Mouse (Mus musculus) G1E-ER4 (cell line): ENCODE data around the gene Wars2. TPM values are rescaled to one million over a fixed set of nuclear protein-coding genes. Genes with fewer than 3 reads are reported as not detected.

ENCODE experiments used
- GATA1 ChIP-seq: IDR thresholded peaks from one replicate; pipeline ENCODE4 v1.8.0; 2012; ENCODE audit warnings: low read length, inconsistent platforms
- polyA plus RNA-seq: library from polyadenylated mRNA; stranded (reverse); fragments of >175 nt; gene quantifications from 2 replicates; pipeline ENCODE4 v1.2.3, GENCODE M21; 2012

The Wars2 gene
- polyA plus RNA-seq, 1 experiment: 0.39 TPM

DNA sequence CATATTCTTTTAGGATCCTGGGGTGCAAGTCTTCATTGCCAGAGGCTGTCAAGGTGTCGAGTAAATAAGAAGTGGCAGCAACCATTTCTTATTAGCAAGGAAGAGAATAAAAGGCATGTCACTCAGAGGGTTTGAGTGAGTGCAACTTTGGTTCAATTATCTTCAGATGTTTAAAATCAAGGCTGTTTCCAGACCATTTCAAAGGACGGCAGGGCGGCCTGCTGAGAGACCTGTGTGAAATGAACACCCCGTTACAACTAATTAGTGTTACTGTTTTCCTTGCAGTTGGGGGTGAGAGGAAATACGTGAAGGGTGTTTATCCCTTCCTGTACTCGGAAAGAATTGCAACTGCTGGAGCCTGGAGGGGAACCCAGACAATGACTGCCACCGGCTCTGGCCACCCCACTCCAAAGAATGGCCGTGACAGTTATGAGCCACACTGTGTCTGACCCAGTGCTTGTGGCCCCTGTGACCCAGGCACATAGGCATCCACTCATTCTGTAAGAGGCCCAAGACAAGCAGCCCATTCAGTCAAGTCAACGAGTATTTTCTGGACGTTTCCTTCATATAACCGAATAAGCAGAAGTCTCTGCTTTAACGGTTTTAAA is 137.2 kb downstream of the Wars2 start:
- TF ChIP-seq GATA1: no peak

DNA sequence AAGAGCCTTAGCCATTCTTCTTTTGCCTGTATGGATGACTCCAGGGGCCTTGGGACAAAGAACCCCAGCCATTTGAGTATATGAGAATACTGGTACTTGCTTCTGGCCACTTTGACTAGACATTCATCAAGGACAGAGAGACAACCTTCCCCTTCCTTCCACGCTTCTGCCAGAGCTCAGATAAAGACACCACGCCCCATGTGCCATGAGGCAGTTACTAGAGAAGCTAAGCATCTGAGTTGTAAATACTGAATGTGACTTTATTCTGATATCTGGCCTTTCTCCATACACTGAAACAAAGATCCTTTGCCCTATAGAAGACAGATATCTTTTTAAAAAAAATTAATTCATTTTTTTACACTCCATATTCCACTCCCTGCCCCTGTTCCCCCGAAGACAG is 138.8 kb downstream of the Wars2 start:
- no peak for TF ChIP-seq GATA1

DNA sequence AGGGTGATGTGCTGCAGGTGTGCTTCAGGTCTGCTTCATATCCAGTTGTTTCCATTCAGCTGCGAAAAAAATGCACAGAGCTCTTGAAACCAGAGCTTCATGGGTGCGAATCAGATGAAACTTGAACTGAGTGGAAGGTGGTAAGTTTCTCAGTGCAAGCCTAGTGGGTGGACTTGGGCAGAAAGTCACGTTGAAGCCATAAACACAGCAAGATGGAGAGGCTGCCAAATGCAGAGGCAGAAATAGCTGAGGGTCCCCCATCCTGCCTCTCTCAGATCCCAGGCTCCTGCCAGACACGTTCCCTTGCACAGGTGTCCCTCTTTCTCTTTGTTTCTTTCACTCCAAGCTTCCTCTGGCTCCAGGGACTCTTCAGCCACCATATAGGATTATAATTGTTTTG is 140.6 kb downstream of the Wars2 start:
- TF ChIP-seq GATA1: no peak

DNA sequence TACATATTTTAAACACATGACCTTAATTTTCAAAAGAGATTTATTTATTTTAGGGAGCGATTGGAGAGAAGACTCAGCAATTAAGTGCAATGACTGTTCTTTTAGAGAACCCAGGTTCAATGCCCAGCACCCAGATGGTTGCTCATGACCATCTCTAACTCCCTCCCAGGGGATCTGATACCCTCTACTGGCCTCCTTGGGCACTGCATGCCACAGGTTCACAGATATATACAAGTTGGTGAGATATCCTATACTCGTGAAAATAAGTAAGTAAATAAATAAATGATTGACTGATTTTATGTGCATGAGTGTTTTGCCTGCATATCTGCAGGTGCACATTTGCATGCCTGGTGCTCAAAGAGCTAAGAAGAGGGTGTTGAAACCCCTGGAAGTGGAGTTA is 147.4 kb downstream of the Wars2 start:
- TF ChIP-seq GATA1: no peak

Other genes with a start within 250 kb of the Wars2 start
- gene Hao2, start 247.8 kb upstream of the Wars2 start, polyA plus RNA-seq: not detected in 2 replicates
- not detected in 2 replicates for gene Tbx15, start 99.3 kb downstream of the Wars2 start, polyA plus RNA-seq